Mouse (Mus musculus) Patski (cell line): ENCODE measurements around the gene Arhgdia. TPM values are rescaled to one million over a fixed set of nuclear protein-coding genes. Genes with fewer than 3 reads are reported as not detected.

ENCODE experiments used
- ATAC-seq: fragments of 100-300 bp; one replicate; pipeline ENCODE4 v1.8.0; 2021
- CTCF ChIA-PET: fragments of 350-600 bp; sonication (Branson Sonifier 250); formaldehyde crosslinking; loops from one replicate; lab custom pipeline; 2022; ENCODE audit warnings: inconsistent platforms; lab: Charles Lee
- POLR2A ChIA-PET: fragments of 350-600 bp; sonication (Branson Sonifier 250); formaldehyde crosslinking; loops from one replicate; lab custom pipeline; 2022; ENCODE audit warnings: antibody characterized with exemption, inconsistent platforms; lab: Charles Lee
- DNase-seq: peaks from one replicate; pipeline ENCODE4 v3.0.0-alpha.2; 2011; ENCODE audit warnings: low read depth, low spot score
- H3K27me3 ChIP-seq: fragments of 371-371 bp; one replicate; pipeline ENCODE4 v1.5.1; 2021
- CTCF ChIP-seq: fragments of 100-300 bp; IDR thresholded peaks from one replicate; pipeline ENCODE4 v1.5.1; 2021
- in situ Hi-C: fragments of 300-500 bp; cut with MboI; formaldehyde crosslinking; loops from 3 replicates; pipeline ENCODE4 v1.11.1; 2018; ENCODE audit warnings: low pct_unique_long_range_greater_than_20kb, mixed read lengths
- polyA plus RNA-seq: library from polyadenylated mRNA; unstranded; gene quantifications from one replicate; pipeline ENCODE4 v1.2.3, GENCODE M21; 2021

The Arhgdia gene
- 439 TPM for polyA plus RNA-seq

DNA sequence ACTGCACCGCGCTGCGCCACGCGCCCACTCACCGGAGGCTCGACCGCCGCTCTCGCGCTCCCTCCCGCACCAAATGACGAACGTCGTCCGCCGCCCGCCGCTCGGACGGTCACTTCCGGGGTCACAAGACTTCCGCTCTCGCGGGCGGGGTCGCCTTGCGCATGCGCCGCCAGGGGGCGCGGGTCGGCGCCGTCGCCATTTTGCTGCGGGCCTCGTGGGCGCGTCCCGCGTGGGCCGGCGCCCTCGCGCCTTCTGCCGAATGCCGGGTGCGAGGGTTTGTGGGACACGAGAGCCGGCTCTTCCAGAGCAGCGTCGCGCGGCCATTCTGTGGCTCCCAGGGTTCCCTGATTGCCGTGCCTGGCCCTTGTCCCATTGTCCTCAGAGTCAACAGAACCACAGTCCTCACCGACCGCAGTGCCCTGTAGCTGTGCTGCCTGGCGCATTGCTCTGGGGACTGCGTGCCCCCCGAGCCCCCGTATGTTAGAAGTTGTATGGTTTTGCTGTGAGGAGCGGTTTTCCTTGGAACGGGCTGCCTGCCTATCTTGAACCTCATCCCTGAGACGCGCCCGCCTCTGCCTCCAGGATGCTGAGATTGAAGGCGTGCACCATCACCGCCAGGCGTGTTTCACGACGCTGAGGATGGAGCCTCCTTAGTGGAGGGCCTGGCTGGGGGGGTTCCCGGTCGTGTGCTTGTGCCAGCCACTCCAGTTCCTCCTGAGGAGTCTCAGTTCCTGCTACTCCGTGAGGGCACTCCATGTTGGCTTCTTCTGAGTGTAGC, at the start of gene Arhgdia:
Arhgdia (minus strand) TSS at position 135 of the 778 bp plus-strand sequence.
- TF ChIP-seq CTCF = no peak
- H3K27me3 ChIP-seq = no peaks in the 10 kb centered on the region
- DNase-seq = no peak
- ChIA-PET CTCF (interaction anchor here (0.9 to 1.7 kb wide), 7 partner anchors 8 to 92 kb away, joined by 3 to 7 read pairs (median 3); partner anchors contain the start of genes Alyref, P4hb and Pcyt2), POLR2A (interaction anchor here (0.6 to 1.1 kb wide), 4 partner anchors 35 to 874 kb away, joined by 3 to 4 read pairs (median 3); no protein-coding TSS in a partner anchor)
- in situ Hi-C loops = no loop called here
- peak; percentile 14 for ATAC-seq

DNA sequence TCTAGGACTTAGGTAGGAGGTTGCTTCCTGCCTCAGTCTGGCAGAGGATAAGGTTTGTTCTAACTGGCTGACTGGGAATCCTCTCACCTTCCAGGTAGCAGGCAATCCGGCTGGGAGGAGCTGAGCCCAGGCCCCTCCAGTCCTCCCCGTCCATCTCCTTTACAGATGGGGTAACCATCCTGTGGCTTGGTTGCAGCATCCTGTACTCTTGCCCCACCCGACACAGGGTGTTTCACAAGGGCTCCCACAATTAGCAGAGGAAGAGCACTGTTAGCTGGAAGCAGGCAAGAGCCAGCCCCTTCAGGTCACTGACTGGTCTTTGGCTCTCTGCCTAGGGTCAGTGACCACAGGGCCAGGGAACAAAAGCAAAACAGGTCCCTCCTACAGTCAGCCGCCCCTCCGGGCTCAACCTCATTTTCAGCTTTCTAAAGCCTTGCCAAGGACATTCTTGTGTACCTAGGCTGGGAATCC, 49.0 kb upstream of the Arhgdia start:
- DNase-seq (no peak), ATAC-seq (no peak)
- POLR2A ChIA-PET = interaction anchor here (0.9 to 1.6 kb wide), 3 partner anchors 32 to 81 kb away, joined by 3 to 5 read pairs (median 3); no protein-coding TSS in a partner anchor
- in situ Hi-C loops = no loop called here
- H3K27me3 ChIP-seq = no peaks in the 10 kb centered on the region
- TF ChIP-seq CTCF = no peak
- CTCF ChIA-PET = interaction anchor here (0.9 to 2.6 kb wide), 5 partner anchors 10 to 146 kb away, joined by 3 to 6 read pairs (median 4); no protein-coding TSS in a partner anchor

DNA sequence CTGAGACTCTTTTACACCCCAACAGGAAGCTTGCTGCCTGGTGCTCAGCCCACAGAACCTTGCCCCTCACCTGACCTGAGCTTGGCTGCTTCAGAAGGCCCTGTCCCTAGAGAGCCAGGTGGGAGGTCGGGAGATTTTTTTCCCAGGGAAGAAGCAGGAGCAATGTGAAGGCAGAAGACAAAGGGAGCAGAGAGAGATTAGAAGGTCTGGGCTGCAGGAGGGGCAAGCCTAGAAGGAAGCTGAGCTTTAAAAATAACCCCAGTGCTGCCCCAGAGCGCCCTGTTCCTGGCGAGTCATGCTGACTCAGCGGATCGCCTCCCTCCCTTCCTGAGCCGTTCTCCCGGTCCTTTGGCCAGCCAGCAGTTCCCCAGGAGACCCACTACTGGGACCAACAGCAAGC, 48.5 kb upstream of the Arhgdia start:
- no peaks in the 10 kb centered on the region for H3K27me3 ChIP-seq
- in situ Hi-C loops = loop anchor here (5.0 kb wide), 1 partner anchor 82 kb away; the partner anchor contains the start of genes Cenpx and Lrrc45
- DNase-seq (no peak), ATAC-seq (no peak)
- CTCF ChIA-PET = interaction anchor here (0.9 to 2.6 kb wide), 3 partner anchors 11 to 146 kb away, joined by 3 to 6 read pairs (median 4); no protein-coding TSS in a partner anchor
- POLR2A ChIA-PET = interaction anchor here (0.6 to 1.6 kb wide), 3 partner anchors 44 to 81 kb away, joined by 3 to 6 read pairs (median 5); no protein-coding TSS in a partner anchor
- no peak for TF ChIP-seq CTCF

DNA sequence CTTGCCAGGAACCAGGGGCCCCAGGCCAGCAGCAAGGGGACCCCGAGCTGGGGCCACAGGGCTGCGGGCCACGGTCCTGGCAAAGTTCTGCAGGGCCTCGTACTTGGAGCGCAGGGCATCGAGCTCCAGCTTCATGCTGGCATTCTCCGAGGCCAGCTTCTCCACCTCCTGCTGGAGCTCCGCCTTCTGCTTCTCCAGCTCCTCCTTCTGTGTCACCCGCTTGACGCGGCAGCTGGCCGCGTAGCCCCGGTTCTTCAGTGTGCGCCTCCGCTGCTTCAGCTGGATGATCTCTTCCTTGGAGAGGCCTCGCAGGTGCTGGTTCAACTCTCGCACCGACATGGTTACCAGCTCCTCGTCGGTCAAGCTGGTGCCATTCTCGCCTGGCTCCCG, 47.9 kb upstream of the Arhgdia start:
- DNase-seq = no peak
- H3K27me3 ChIP-seq = no peaks in the 10 kb centered on the region
- ATAC-seq = no peak
- ChIA-PET CTCF (interaction anchor here (2.6 kb wide), 1 partner anchor 147 kb away, joined by 6 read pairs; no protein-coding TSS in a partner anchor), POLR2A (interaction anchor here (0.6 to 0.9 kb wide), 3 partner anchors 45 to 54 kb away, joined by 3 to 6 read pairs (median 3); no protein-coding TSS in a partner anchor)
- in situ Hi-C loops = loop anchor here (5.0 kb wide), 1 partner anchor 83 kb away; the partner anchor contains the start of genes Cenpx and Lrrc45
- TF ChIP-seq CTCF = no peak

DNA sequence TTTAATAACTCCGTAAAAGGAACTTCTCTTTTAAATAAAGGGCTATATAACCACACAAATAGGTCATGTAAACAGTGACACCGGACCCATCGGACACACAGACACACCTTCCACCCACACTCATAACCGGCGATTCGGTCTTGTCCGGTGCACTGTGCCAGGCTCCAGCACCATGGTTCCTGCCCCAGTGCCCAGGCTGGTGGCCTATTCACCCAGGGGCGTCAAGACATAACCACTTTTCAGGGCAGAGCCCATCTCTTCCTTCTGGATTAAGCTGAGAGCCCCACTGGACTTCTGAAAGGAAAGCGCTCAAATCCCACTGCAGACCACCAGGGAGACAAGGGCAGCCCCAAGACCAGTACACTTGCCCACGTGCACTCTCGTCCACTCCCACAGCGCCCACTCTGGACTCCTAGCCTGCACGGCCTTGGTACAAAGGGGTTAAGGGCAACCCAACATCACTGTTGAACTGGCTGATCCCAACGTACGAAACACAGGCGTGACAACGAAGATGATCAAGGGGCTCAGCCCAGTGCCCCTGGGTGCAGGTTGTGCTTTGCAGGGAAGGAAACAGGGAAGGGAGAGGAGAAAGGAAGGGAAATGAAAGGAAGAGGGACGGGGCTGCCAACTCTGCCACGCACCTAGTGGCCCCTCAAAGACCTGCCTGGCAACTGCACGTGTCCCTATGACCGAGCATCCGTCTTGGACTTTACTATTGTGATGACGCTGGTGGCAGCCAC, 47.3 kb upstream of the Arhgdia start:
- ATAC-seq (no peak), DNase-seq (no peak)
- no peak for TF ChIP-seq CTCF
- H3K27me3 ChIP-seq = no peaks in the 10 kb centered on the region
- in situ Hi-C loops = loop anchor here (5.0 kb wide), 1 partner anchor 84 kb away; the partner anchor contains the start of genes Cenpx and Lrrc45
- ChIA-PET POLR2A (interaction anchor here (0.6 to 0.9 kb wide), 2 partner anchors 48 to 155 kb away, joined by 3 to 4 read pairs; no protein-coding TSS in a partner anchor), CTCF (interaction anchor here (2.6 kb wide), 1 partner anchor 148 kb away, joined by 6 read pairs; no protein-coding TSS in a partner anchor)

DNA sequence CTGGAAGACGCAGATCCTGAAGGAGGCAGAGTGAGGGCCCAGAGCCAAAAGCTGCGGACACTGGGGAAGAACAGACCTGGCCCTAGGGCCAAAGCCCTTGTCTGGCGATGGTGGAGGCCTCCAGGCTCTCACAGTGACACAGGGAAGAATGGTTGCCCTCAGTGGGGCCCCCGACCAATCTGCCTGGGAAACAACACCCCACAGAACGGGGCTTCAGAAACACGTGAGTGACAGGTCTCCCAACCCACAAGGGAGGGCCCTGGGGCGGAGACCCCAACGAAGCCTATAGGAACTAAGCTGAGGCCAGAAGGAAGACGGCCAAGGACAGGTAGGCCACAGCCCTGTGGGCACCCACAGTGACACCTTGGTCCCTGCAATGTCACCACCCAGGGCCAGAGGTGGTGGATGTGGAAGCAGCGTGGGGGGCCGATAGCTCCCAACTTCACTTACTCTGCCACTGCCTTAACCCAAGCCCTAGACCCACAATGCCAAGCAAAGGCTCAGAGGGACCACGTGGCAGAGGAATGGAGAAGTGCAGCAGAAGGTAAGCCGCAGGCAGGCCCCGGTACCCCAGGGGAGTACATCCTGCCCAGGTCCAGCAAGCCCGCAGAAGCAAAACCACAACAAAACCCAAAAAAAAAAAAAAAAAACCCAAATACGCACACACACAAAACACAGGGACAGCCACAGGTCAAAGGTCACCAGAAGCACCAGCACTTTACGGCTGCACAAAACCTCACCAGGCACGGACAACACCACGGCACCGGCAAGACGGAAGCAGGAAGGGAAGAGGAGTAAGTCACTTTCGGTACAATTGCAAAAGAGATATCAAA, 46.3 kb upstream of the Arhgdia start:
- in situ Hi-C loops = loop anchor here (5.0 kb wide), 1 partner anchor 85 kb away; the partner anchor contains the start of genes Cenpx and Lrrc45
- CTCF ChIA-PET = no interaction called here
- no peaks in the 10 kb centered on the region for H3K27me3 ChIP-seq
- ATAC-seq (no peak), DNase-seq (no peak)
- no peak for TF ChIP-seq CTCF
- POLR2A ChIA-PET = interaction anchor here (0.6 kb wide), 1 partner anchor 106 kb away, joined by 6 read pairs; no protein-coding TSS in a partner anchor

DNA sequence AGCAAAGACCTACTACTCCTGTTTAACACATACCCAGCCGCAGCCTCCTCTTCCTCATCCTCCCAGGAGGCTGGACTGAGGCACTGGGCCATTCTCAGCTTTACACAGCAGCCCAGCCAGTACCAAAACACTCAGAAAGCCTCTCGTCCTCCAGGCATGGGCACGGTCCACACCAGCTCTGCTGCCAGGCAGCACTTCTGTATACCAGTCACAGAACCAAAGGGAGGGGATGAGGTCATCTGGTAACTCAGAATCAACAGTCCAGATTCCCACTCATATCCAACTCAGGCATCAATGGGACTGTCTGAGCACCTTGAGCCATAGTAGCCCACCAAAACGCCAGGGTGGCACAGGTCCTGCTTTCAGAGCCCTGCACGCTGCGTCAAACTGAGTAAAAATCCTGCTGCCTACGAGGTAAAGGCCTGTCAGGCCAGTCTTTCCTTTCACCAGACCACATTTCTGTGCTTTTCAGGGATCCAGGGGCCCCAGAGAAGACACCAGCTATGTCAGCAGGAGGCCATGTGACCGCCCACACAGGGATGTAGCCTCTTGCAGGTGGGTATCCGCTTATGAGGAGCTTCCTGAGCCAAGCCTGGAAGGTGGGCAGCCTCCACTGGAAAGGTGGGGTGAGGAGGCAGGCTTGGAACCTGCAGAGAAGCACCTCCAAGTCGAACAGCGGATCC, 45.5 kb upstream of the Arhgdia start:
- ChIA-PET CTCF (interaction anchor here (1.1 kb wide), 1 partner anchor 173 kb away, joined by 3 read pairs; no protein-coding TSS in a partner anchor), POLR2A (interaction anchor here (0.6 to 0.8 kb wide), 2 partner anchors 13 to 105 kb away, joined by 4 to 6 read pairs; no protein-coding TSS in a partner anchor)
- no peak for TF ChIP-seq CTCF
- no peak for DNase-seq
- in situ Hi-C loops = loop anchor here (5.0 kb wide), 1 partner anchor 85 kb away; the partner anchor contains the start of genes Cenpx and Lrrc45
- ATAC-seq = no peak
- no peaks in the 10 kb centered on the region for H3K27me3 ChIP-seq

DNA sequence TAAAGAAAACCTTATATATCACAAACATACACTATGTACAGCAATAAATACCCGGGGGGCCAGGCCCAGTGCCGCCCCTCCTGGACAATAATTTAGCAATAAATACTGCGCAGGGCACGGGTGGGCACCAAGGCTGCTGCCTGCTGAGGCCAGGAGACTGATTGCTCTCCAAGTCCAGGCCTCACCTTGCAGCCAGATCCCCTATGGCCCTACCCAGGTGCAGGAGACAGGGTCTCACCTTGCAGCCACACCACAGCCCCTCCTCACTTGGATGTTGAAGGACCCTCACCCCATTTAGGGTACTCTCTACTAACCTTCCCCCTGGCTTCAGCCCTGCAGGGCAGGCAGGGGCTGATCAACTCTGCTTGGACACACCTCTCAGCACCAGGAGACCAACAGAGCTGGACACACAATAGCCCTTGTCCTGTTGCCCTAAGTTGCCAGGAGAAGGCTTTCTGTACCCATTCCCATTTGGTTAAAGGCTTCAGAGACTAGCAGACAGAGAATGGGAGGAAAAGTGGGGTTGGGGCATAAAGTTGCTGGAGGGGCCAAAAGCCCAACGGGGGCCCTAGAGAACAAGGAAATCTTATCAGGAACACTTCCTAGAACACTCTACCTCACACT, 43.8 kb upstream of the Arhgdia start, which contains the start of gene Sirt7:
Sirt7 (minus strand) TSS at position 89 of the 624 bp plus-strand sequence.
- CTCF ChIA-PET = interaction anchor here (1.0 to 1.4 kb wide), 2 partner anchors 34 to 100 kb away, joined by 3 read pairs; no protein-coding TSS in a partner anchor
- in situ Hi-C loops = loop anchor here (5.0 kb wide), 1 partner anchor 87 kb away; the partner anchor contains the start of genes Cenpx and Lrrc45
- ATAC-seq = no peak
- POLR2A ChIA-PET = no interaction called here
- H3K27me3 ChIP-seq = no peaks in the 10 kb centered on the region
- no peak for DNase-seq
- no peak for TF ChIP-seq CTCF
